Mouse (Mus musculus): ENCODE data around the gene Gigyf1. TPM values are rescaled to one million over a fixed set of nuclear protein-coding genes. Genes with fewer than 3 reads are reported as not detected.

Gene Gigyf1
- total RNA-seq, 1 experiment, result 24.7 TPM

DNA sequence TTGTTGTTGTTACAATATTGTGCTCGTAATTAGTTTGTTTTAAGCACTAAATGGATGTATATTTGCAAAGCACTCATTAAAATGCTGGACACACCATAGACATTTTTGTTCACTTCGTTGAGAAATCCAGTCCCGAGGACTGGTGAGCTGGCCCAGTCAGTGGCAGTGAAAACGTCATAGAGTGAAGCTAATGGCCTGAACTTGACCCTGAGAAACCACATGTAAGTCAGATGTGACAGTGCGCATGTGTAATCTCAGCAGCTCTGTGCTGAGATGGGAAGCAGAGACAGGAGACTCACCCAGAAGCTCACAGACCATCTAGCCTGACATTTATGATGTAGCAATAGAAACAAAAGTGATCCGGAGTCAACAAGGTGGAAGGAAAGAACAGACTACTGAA is 26.6 kb downstream of the Gigyf1 start:
- no peak for DNase-seq (ENCODE audit: low read depth, low spot score)
- Histone ChIP-seq H3K4me1 (ENCODE audit: control insufficient read depth in 2 of 2, insufficient read depth in 2 of 2, low read length in 2 of 2, poor library complexity in 1 of 2) (no peaks in the 10 kb centered on the region), H3K36me3 (ENCODE audit: control insufficient read depth, insufficient read depth, low read length, poor library complexity, severe bottlenecking) (no peaks in the 10 kb centered on the region), H3K9me3 (ENCODE audit: control insufficient read depth, insufficient read depth, low read depth, low read length) (no peaks in the 10 kb centered on the region), H3K9ac (ENCODE audit: insufficient read depth, low read depth, low read length, poor library complexity, severe bottlenecking) (no peak overlapping the region), H3K4me3 (ENCODE audit: insufficient read depth in 1 of 2, low read depth in 1 of 2, low read length in 2 of 2, poor library complexity in 1 of 2, severe bottlenecking in 1 of 2) (no peak overlapping the region), H3K27ac (ENCODE audit: insufficient read depth, low read depth, low read length, poor library complexity, severe bottlenecking) (no peak overlapping the region)
- TF ChIP-seq CHD2 (IDR thresholded peaks at IDR 0.05; ENCODE audit: low read depth, low read length) (no peak), MAFK (IDR thresholded peaks at IDR 0.05; ENCODE audit: insufficient read depth, low read depth, low read length) (no peak), ZC3H11A (IDR thresholded peaks at IDR 0.05; ENCODE audit: borderline replicate concordance, low read depth, low read length) (no peak), HCFC1 (IDR thresholded peaks at IDR 0.05; ENCODE audit: borderline replicate concordance, insufficient read depth, low read length) (no peak), ZNF384 (IDR thresholded peaks at IDR 0.05; ENCODE audit: low read depth, low read length) (no peak)
- in situ Hi-C loops (cut with MboI; ENCODE audit: low sequenced_read_pairs in 2 of 2, unreplicated experiment in 2 of 2), result no loop called here

DNA sequence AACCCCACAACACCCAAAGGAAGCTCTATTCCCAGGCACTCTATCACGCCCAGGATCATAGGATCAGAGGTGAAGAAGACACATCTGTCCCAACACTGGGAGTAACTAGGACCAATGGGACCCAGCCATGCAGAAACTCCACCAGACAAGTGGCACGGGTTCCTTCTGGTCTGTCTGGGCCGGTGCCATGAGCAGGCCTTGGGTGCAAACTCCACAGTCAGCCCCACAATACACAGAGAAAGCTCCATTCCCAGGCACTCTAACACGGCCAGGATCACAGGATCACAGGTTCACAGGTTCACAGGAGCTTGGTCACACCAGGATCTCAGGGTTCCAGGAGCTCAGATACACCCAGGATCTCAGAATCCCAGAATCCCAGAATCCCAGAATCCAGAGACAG is 27.2 kb downstream of the Gigyf1 start:
- in situ Hi-C loops (cut with MboI; ENCODE audit: low sequenced_read_pairs in 2 of 2, unreplicated experiment in 2 of 2), result no loop called here
- TF ChIP-seq CHD2 (IDR thresholded peaks at IDR 0.05; ENCODE audit: low read depth, low read length) (no peak), MAFK (IDR thresholded peaks at IDR 0.05; ENCODE audit: insufficient read depth, low read depth, low read length) (no peak), HCFC1 (IDR thresholded peaks at IDR 0.05; ENCODE audit: borderline replicate concordance, insufficient read depth, low read length) (no peak), ZNF384 (IDR thresholded peaks at IDR 0.05; ENCODE audit: low read depth, low read length) (no peak), ZC3H11A (IDR thresholded peaks at IDR 0.05; ENCODE audit: borderline replicate concordance, low read depth, low read length) (no peak)
- no peak overlapping the region for H3K27ac ChIP-seq (ENCODE audit: insufficient read depth, low read depth, low read length, poor library complexity, severe bottlenecking)
- no peaks in the 10 kb centered on the region for H3K36me3 ChIP-seq (ENCODE audit: control insufficient read depth, insufficient read depth, low read length, poor library complexity, severe bottlenecking)
- no peak overlapping the region for H3K4me3 ChIP-seq (ENCODE audit: insufficient read depth in 1 of 2, low read depth in 1 of 2, low read length in 2 of 2, poor library complexity in 1 of 2, severe bottlenecking in 1 of 2)
- H3K9ac ChIP-seq (ENCODE audit: insufficient read depth, low read depth, low read length, poor library complexity, severe bottlenecking), result no peak overlapping the region
- no peak for DNase-seq (ENCODE audit: low read depth, low spot score)
- H3K9me3 ChIP-seq (ENCODE audit: control insufficient read depth, insufficient read depth, low read depth, low read length), result no peaks in the 10 kb centered on the region
- H3K4me1 ChIP-seq (ENCODE audit: control insufficient read depth in 2 of 2, insufficient read depth in 2 of 2, low read length in 2 of 2, poor library complexity in 1 of 2), result no peaks in the 10 kb centered on the region

DNA sequence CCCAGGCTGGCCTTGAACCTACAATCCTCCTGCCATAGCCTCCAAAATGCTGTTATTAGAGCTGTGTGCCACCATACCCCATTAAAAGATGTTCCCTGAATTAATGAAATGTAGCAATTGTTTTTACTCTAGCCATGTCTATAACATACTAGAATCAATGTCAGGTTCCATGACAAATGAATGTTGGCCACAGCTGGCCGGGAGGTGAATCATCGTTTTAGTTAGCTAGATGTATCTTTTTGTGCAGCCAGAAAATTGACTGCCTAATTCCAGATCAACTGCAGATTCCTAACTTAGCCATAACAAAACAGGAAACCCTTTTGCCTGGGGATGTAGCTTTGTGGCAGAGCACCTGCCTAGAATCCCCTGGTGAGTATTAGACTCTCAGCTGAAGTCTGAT is 31.5 kb downstream of the Gigyf1 start:
- H3K9me3 ChIP-seq (ENCODE audit: control insufficient read depth, insufficient read depth, low read depth, low read length), result no peaks in the 10 kb centered on the region
- 0 out of 4 replicates have a peak, but pooled peaks cover 0 to 2% of the 10 kb centered on the region in 2 experiments for H3K4me1 ChIP-seq (ENCODE audit: control insufficient read depth in 2 of 2, insufficient read depth in 2 of 2, low read length in 2 of 2, poor library complexity in 1 of 2)
- TF ChIP-seq ZC3H11A (IDR thresholded peaks at IDR 0.05; ENCODE audit: borderline replicate concordance, low read depth, low read length), result no peak
- TF ChIP-seq CHD2 (IDR thresholded peaks at IDR 0.05; ENCODE audit: low read depth, low read length), result no peak
- no peak for TF ChIP-seq ZNF384 (IDR thresholded peaks at IDR 0.05; ENCODE audit: low read depth, low read length)
- no peak for TF ChIP-seq MAFK (IDR thresholded peaks at IDR 0.05; ENCODE audit: insufficient read depth, low read depth, low read length)
- no peak for TF ChIP-seq HCFC1 (IDR thresholded peaks at IDR 0.05; ENCODE audit: borderline replicate concordance, insufficient read depth, low read length)
- no peak overlapping the region for H3K27ac ChIP-seq (ENCODE audit: insufficient read depth, low read depth, low read length, poor library complexity, severe bottlenecking)
- H3K9ac ChIP-seq (ENCODE audit: insufficient read depth, low read depth, low read length, poor library complexity, severe bottlenecking), result no peak overlapping the region
- in situ Hi-C loops (cut with MboI; ENCODE audit: low sequenced_read_pairs in 2 of 2, unreplicated experiment in 2 of 2), result no loop called here
- DNase-seq (ENCODE audit: low read depth, low spot score), result no peak
- no peaks in the 10 kb centered on the region for H3K36me3 ChIP-seq (ENCODE audit: control insufficient read depth, insufficient read depth, low read length, poor library complexity, severe bottlenecking)
- no peak overlapping the region for H3K4me3 ChIP-seq (ENCODE audit: insufficient read depth in 1 of 2, low read depth in 1 of 2, low read length in 2 of 2, poor library complexity in 1 of 2, severe bottlenecking in 1 of 2)

DNA sequence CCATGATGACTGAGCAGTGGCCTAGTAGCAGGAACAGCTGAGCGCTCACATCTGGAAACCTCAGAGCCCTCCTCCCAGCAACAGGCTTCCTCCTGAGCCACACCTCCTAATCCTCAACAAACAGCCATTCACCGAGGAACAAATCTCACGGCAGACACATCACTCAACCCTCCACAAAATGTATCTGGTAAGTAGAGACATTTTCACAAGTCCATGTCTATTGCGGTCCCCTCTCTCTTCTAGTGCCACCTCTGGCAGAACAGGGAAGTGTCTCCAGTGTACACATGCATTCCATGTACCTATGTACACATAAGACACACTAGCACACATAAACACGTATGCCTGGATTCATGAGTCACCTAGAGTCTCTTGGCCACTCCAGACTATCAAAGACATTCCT is 32.8 kb downstream of the Gigyf1 start:
- Histone ChIP-seq H3K9me3 (ENCODE audit: control insufficient read depth, insufficient read depth, low read depth, low read length) (no peaks in the 10 kb centered on the region), H3K4me3 (ENCODE audit: insufficient read depth in 1 of 2, low read depth in 1 of 2, low read length in 2 of 2, poor library complexity in 1 of 2, severe bottlenecking in 1 of 2) (no peak overlapping the region), H3K9ac (ENCODE audit: insufficient read depth, low read depth, low read length, poor library complexity, severe bottlenecking) (no peak overlapping the region), H3K4me1 (ENCODE audit: control insufficient read depth in 2 of 2, insufficient read depth in 2 of 2, low read length in 2 of 2, poor library complexity in 1 of 2) (0 out of 4 replicates have a peak, but pooled peaks cover 0 to 2% of the 10 kb centered on the region in 2 experiments), H3K27ac (ENCODE audit: insufficient read depth, low read depth, low read length, poor library complexity, severe bottlenecking) (no peak overlapping the region), H3K36me3 (ENCODE audit: control insufficient read depth, insufficient read depth, low read length, poor library complexity, severe bottlenecking) (no peaks in the 10 kb centered on the region)
- in situ Hi-C loops (cut with MboI; ENCODE audit: low sequenced_read_pairs in 2 of 2, unreplicated experiment in 2 of 2), result no loop called here
- TF ChIP-seq ZC3H11A (IDR thresholded peaks at IDR 0.05; ENCODE audit: borderline replicate concordance, low read depth, low read length) (no peak), MAFK (IDR thresholded peaks at IDR 0.05; ENCODE audit: insufficient read depth, low read depth, low read length) (no peak), ZNF384 (IDR thresholded peaks at IDR 0.05; ENCODE audit: low read depth, low read length) (no peak), HCFC1 (IDR thresholded peaks at IDR 0.05; ENCODE audit: borderline replicate concordance, insufficient read depth, low read length) (no peak), CHD2 (IDR thresholded peaks at IDR 0.05; ENCODE audit: low read depth, low read length) (no peak)
- no peak for DNase-seq (ENCODE audit: low read depth, low spot score)

DNA sequence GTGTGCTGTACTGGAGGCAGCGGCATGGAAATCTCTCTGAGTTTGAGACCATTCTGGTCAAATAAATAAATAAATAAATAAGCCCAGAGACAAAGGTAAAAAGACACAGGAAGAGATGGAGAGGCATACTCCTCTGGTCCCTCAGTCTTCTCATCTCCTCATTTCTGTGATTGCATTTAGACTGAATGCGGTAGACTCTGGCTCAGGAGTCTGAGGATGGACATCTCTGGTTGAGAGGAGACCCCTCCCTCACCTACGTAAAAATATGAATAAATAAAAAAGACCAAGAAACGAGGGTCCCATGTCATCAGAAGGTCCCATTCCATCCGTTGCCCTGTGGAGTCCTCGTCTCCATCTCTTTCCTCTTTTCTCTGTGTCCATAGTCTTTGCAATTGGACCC is 34.7 kb downstream of the Gigyf1 start:
- H3K9ac ChIP-seq (ENCODE audit: insufficient read depth, low read depth, low read length, poor library complexity, severe bottlenecking), result no peak overlapping the region
- H3K4me3 ChIP-seq (ENCODE audit: insufficient read depth in 1 of 2, low read depth in 1 of 2, low read length in 2 of 2, poor library complexity in 1 of 2, severe bottlenecking in 1 of 2), result peak overlapping the region in 1 of 2 experiments; percentile 49; a peak in 2 of 4 replicates
- no peak for DNase-seq (ENCODE audit: low read depth, low spot score)
- H3K36me3 ChIP-seq (ENCODE audit: control insufficient read depth, insufficient read depth, low read length, poor library complexity, severe bottlenecking), result no peaks in the 10 kb centered on the region
- 0 out of 4 replicates have a peak, but pooled peaks cover 0 to 2% of the 10 kb centered on the region in 2 experiments for H3K4me1 ChIP-seq (ENCODE audit: control insufficient read depth in 2 of 2, insufficient read depth in 2 of 2, low read length in 2 of 2, poor library complexity in 1 of 2)
- H3K9me3 ChIP-seq (ENCODE audit: control insufficient read depth, insufficient read depth, low read depth, low read length), result no peaks in the 10 kb centered on the region
- no peak for TF ChIP-seq ZC3H11A (IDR thresholded peaks at IDR 0.05; ENCODE audit: borderline replicate concordance, low read depth, low read length)
- TF ChIP-seq CHD2 (IDR thresholded peaks at IDR 0.05; ENCODE audit: low read depth, low read length), result no peak
- in situ Hi-C loops (cut with MboI; ENCODE audit: low sequenced_read_pairs in 2 of 2, unreplicated experiment in 2 of 2), result no loop called here
- H3K27ac ChIP-seq (ENCODE audit: insufficient read depth, low read depth, low read length, poor library complexity, severe bottlenecking), result no peak overlapping the region
